Mouse (Mus musculus): ENCODE data around the gene Mpped1. TPM values are rescaled to one million over a fixed set of nuclear protein-coding genes. Genes with fewer than 3 reads are reported as not detected.
A peak's percentile ranks its signal among the peaks of the same experiment; 100 is the strongest.

Mpped1 gene
- 17.7 and 25.5 TPM in 2 replicates for polyA plus RNA-seq (2015; fragmentation: Nextera tagmentation; extraction: Ambion mirVana)

- Histone ChIP-seq H3K4me3 (peak within 1 kb of the TSS; percentile 64), H3K4me1 (replicated peaks) (peaks cover 17% of the 10 kb centered on the region), H3K9ac (peak within 1 kb of the TSS; percentile 64), H3K9me3 (no peaks in the 10 kb centered on the region), H3K27ac (replicated peaks) (no peak within 1 kb of the TSS), H3K4me2 (peak within 1 kb of the TSS; percentile 97), H3K36me3 (no peaks in the 10 kb centered on the region), H3K27me3 (peaks cover 12% of the 10 kb centered on the region; the same call in 1 of the 2 replicates)
- WGBS: 3% methylated on average over 28 of the region's 37 CpGs
- ATAC-seq (ENCODE audit: low FRiP score, low read depth): peak; percentile 44; the same call in 1 of the 2 replicates
Observed at GRCm38 (mm10) chr15:83779387-83779786, at the start of gene Mpped1. Gene Mpped1 (plus strand): TSS chr15:83779467.

- 27% methylated on average over 21 of the region's 21 CpGs for WGBS
- Histone ChIP-seq H3K27me3 (no peaks in the 10 kb centered on the region), H3K27ac (replicated peaks) (no peak overlapping the region), H3K4me3 (no peak overlapping the region), H3K4me2 (no peak overlapping the region), H3K36me3 (no peaks in the 10 kb centered on the region), H3K9ac (no peak overlapping the region), H3K4me1 (replicated peaks) (peaks cover 3% of the 10 kb centered on the region; the same call in 1 of the 2 replicates), H3K9me3 (no peaks in the 10 kb centered on the region)
- ATAC-seq (ENCODE audit: low FRiP score, low read depth): no peak
Observed at GRCm38 (mm10) chr15:83740676-83741422, 38.4 kb upstream of the Mpped1 start.

GRCm38 (mm10) chr15:83742018-83742417 is 37.2 kb upstream of the Mpped1 start:
- WGBS: 94% methylated on average over 1 of the region's 1 CpGs
- ATAC-seq (ENCODE audit: low FRiP score, low read depth): no peak
- no peak overlapping the region for H3K9ac ChIP-seq

GRCm38 (mm10) chr15:83746311-83746710 is 33.0 kb upstream of the Mpped1 start:
- Histone ChIP-seq H3K9me3 (no peaks in the 10 kb centered on the region), H3K4me2 (no peak overlapping the region), H3K4me1 (replicated peaks) (peaks cover 6% of the 10 kb centered on the region; the same call in 1 of the 2 replicates), H3K36me3 (no peaks in the 10 kb centered on the region), H3K4me3 (no peak overlapping the region), H3K9ac (no peak overlapping the region), H3K27me3 (no peaks in the 10 kb centered on the region), H3K27ac (replicated peaks) (no peak overlapping the region)
- ATAC-seq (ENCODE audit: low FRiP score, low read depth): no peak
- 49% methylated on average over 16 of the region's 16 CpGs for WGBS

More at GRCm38 (mm10) chr15:83742018-83742417, 37.2 kb upstream of the Mpped1 start:
- Histone ChIP-seq H3K27me3 (no peaks in the 10 kb centered on the region), H3K27ac (replicated peaks) (no peak overlapping the region), H3K4me2 (no peak overlapping the region), H3K36me3 (no peaks in the 10 kb centered on the region), H3K4me3 (no peak overlapping the region), H3K9me3 (no peaks in the 10 kb centered on the region), H3K4me1 (replicated peaks) (peaks cover 8% of the 10 kb centered on the region; the same call in 1 of the 2 replicates)

- Histone ChIP-seq H3K9me3 (no peaks in the 10 kb centered on the region), H3K27me3 (no peaks in the 10 kb centered on the region), H3K4me3 (no peak overlapping the region), H3K9ac (no peak overlapping the region), H3K4me1 (replicated peaks) (peaks cover 6% of the 10 kb centered on the region; the same call in 1 of the 2 replicates), H3K27ac (replicated peaks) (no peak overlapping the region), H3K4me2 (no peak overlapping the region), H3K36me3 (no peaks in the 10 kb centered on the region)
- ATAC-seq (ENCODE audit: low FRiP score, low read depth): no peak
- 79% methylated on average over 6 of the region's 6 CpGs for WGBS
Observed at GRCm38 (mm10) chr15:83748986-83749385, 30.3 kb upstream of the Mpped1 start.

GRCm38 (mm10) chr15:83749436-83749835 is 29.8 kb upstream of the Mpped1 start:
- Histone ChIP-seq H3K4me3 (no peak overlapping the region), H3K9me3 (no peaks in the 10 kb centered on the region), H3K27ac (replicated peaks) (no peak overlapping the region), H3K27me3 (no peaks in the 10 kb centered on the region), H3K4me2 (no peak overlapping the region), H3K9ac (no peak overlapping the region), H3K4me1 (replicated peaks) (peaks cover 6% of the 10 kb centered on the region; the same call in 1 of the 2 replicates), H3K36me3 (no peaks in the 10 kb centered on the region)
- no peak for ATAC-seq (ENCODE audit: low FRiP score, low read depth)
- 49% methylated on average over 9 of the region's 9 CpGs for WGBS

GRCm38 (mm10) chr15:83756742-83757141 is 22.5 kb upstream of the Mpped1 start:
- Histone ChIP-seq H3K4me1 (replicated peaks) (peaks cover 5% of the 10 kb centered on the region), H3K27ac (replicated peaks) (no peak overlapping the region), H3K27me3 (0 out of 2 replicates have a peak, but pooled peaks cover 4% of the 10 kb centered on the region), H3K9me3 (no peaks in the 10 kb centered on the region), H3K4me2 (no peak overlapping the region), H3K9ac (no peak overlapping the region), H3K36me3 (no peaks in the 10 kb centered on the region), H3K4me3 (no peak overlapping the region)
- no peak for ATAC-seq (ENCODE audit: low FRiP score, low read depth)
- WGBS: 31% methylated on average over 9 of the region's 9 CpGs

GRCm38 (mm10) chr15:83758958-83759357 is 20.3 kb upstream of the Mpped1 start:
- H3K27me3 ChIP-seq: 0 out of 2 replicates have a peak, but pooled peaks cover 4% of the 10 kb centered on the region
- no peaks in the 10 kb centered on the region for H3K9me3 ChIP-seq
- H3K36me3 ChIP-seq: no peaks in the 10 kb centered on the region
- 10% methylated on average over 4 of the region's 4 CpGs for WGBS
- no peak overlapping the region; the same call in 1 of the 2 replicates for H3K4me2 ChIP-seq
- no peak overlapping the region for H3K9ac ChIP-seq
- no peak for ATAC-seq (ENCODE audit: low FRiP score, low read depth)
- no peak overlapping the region for H3K27ac ChIP-seq (replicated peaks)
- H3K4me1 ChIP-seq (replicated peaks): peaks cover 6% of the 10 kb centered on the region
- no peak overlapping the region for H3K4me3 ChIP-seq

GRCm38 (mm10) chr15:83760683-83761082 is 18.6 kb upstream of the Mpped1 start:
- Histone ChIP-seq H3K9ac (no peak overlapping the region), H3K36me3 (no peaks in the 10 kb centered on the region), H3K9me3 (no peaks in the 10 kb centered on the region), H3K4me2 (no peak overlapping the region), H3K4me1 (replicated peaks) (peaks cover 7% of the 10 kb centered on the region), H3K4me3 (no peak overlapping the region), H3K27ac (replicated peaks) (no peak overlapping the region), H3K27me3 (0 out of 2 replicates have a peak, but pooled peaks cover 4% of the 10 kb centered on the region)
- WGBS: 5% methylated on average over 10 of the region's 10 CpGs
- peak; percentile 52; the same call in 1 of the 2 replicates for ATAC-seq (ENCODE audit: low FRiP score, low read depth)

GRCm38 (mm10) chr15:83761512-83761911 is 17.8 kb upstream of the Mpped1 start:
- H3K9me3 ChIP-seq: no peaks in the 10 kb centered on the region
- H3K4me3 ChIP-seq: no peak overlapping the region
- H3K9ac ChIP-seq: no peak overlapping the region
- ATAC-seq (ENCODE audit: low FRiP score, low read depth): no peak
- H3K4me1 ChIP-seq (replicated peaks): peaks cover 9% of the 10 kb centered on the region
- H3K27ac ChIP-seq (replicated peaks): no peak overlapping the region
- 87% methylated on average over 13 of the region's 13 CpGs for WGBS
- H3K36me3 ChIP-seq: no peaks in the 10 kb centered on the region
- H3K27me3 ChIP-seq: 0 out of 2 replicates have a peak, but pooled peaks cover 4% of the 10 kb centered on the region
- H3K4me2 ChIP-seq: no peak overlapping the region

GRCm38 (mm10) chr15:83765388-83766029 is 13.8 kb upstream of the Mpped1 start:
- Histone ChIP-seq H3K9me3 (no peaks in the 10 kb centered on the region), H3K27me3 (no peaks in the 10 kb centered on the region), H3K36me3 (no peaks in the 10 kb centered on the region), H3K27ac (replicated peaks) (no peak overlapping the region), H3K4me3 (no peak overlapping the region), H3K4me2 (no peak overlapping the region), H3K9ac (no peak overlapping the region), H3K4me1 (replicated peaks) (peaks cover 9% of the 10 kb centered on the region)
- 28% methylated on average over 5 of the region's 6 CpGs for WGBS
- ATAC-seq (ENCODE audit: low FRiP score, low read depth): no peak
